Mouse (Mus musculus): Measurements from ENCODE around the gene Enho.

- TF ChIP-seq GATA1 (IDR thresholded peaks at IDR 0.05; ENCODE audit: borderline replicate concordance, low read length): no peak
- TF ChIP-seq FLI1 (IDR thresholded peaks at IDR 0.05; ENCODE audit: low read length): no peak
These were observed 26.0 kb downstream of the Enho start for GRCm38 (mm10) chr4:41614156-41614555.

All from megakaryocyte, embryonic 14.5 days (primary cell).